Mouse (Mus musculus): Measurements from ENCODE around the gene Ctnnb1. TPM values are rescaled to one million over a fixed set of nuclear protein-coding genes. Genes with fewer than 3 reads are reported as not detected.

The Ctnnb1 gene
- polyA plus RNA-seq, 1 experiment from 2014 or later = 861 TPM

- Histone ChIP-seq H3K9ac (ENCODE audit: low read length) (no peak overlapping the region), H3K36me3 (ENCODE audit: control insufficient read depth, insufficient read depth, low read length) (no peaks in the 10 kb centered on the region; the same call in 1 of the 2 replicates), H3K4me3 (ENCODE audit: low read depth, low read length) (no peak overlapping the region), H3K27ac (ENCODE audit: low read depth, low read length) (no peak overlapping the region), H3K9me3 (ENCODE audit: control insufficient read depth, low read length) (no peaks in the 10 kb centered on the region), H3K4me1 (replicated peaks; ENCODE audit: control insufficient read depth, insufficient read depth, low read length) (peaks cover 10% of the 10 kb centered on the region; the same call in 1 of the 2 replicates), H3K27me3 (ENCODE audit: control insufficient read depth, insufficient read depth, low read length) (no peaks in the 10 kb centered on the region), H3K4me2 (ENCODE audit: low read depth, low read length, severe bottlenecking) (no peak overlapping the region)
- ATAC-seq (replicated peaks; ENCODE audit: low FRiP score) (no peak), DNase-seq (ENCODE audit: low spot score) (no peak)
- 86% methylated on average over 3 of the region's 3 CpGs for WGBS
These were observed 11.8 kb downstream of the Ctnnb1 start for GRCm38 (mm10) chr9:120940858-120941257.

- ATAC-seq (replicated peaks; ENCODE audit: low FRiP score) = no peak
- no peak overlapping the region for H3K9ac ChIP-seq (ENCODE audit: low read length)
- H3K27me3 ChIP-seq (ENCODE audit: control insufficient read depth, insufficient read depth, low read length) = no peaks in the 10 kb centered on the region
- H3K4me3 ChIP-seq (ENCODE audit: low read depth, low read length) = no peak overlapping the region
- WGBS = 94% methylated on average over 1 of the region's 1 CpGs
- no peak overlapping the region for H3K4me2 ChIP-seq (ENCODE audit: low read depth, low read length, severe bottlenecking)
- no peaks in the 10 kb centered on the region for H3K9me3 ChIP-seq (ENCODE audit: control insufficient read depth, low read length)
- DNase-seq (ENCODE audit: low spot score) = no peak
- H3K36me3 ChIP-seq (ENCODE audit: control insufficient read depth, insufficient read depth, low read length) = no peaks in the 10 kb centered on the region; the same call in 1 of the 2 replicates
- peaks cover 5% of the 10 kb centered on the region; the same call in 1 of the 2 replicates for H3K4me1 ChIP-seq (replicated peaks; ENCODE audit: control insufficient read depth, insufficient read depth, low read length)
- no peak overlapping the region for H3K27ac ChIP-seq (ENCODE audit: low read depth, low read length)
These were observed 14.7 kb downstream of the Ctnnb1 start for GRCm38 (mm10) chr9:120943757-120944156.

GRCm38 (mm10) chr9:120944211-120944610 is 15.2 kb downstream of the Ctnnb1 start:
- DNase-seq (ENCODE audit: low spot score) = no peak
- peaks cover 5% of the 10 kb centered on the region; the same call in 1 of the 2 replicates for H3K4me1 ChIP-seq (replicated peaks; ENCODE audit: control insufficient read depth, insufficient read depth, low read length)
- H3K27me3 ChIP-seq (ENCODE audit: control insufficient read depth, insufficient read depth, low read length) = no peaks in the 10 kb centered on the region
- H3K27ac ChIP-seq (ENCODE audit: low read depth, low read length) = no peak overlapping the region
- H3K9ac ChIP-seq (ENCODE audit: low read length) = no peak overlapping the region
- H3K4me3 ChIP-seq (ENCODE audit: low read depth, low read length) = no peak overlapping the region
- WGBS = 85% methylated on average over 3 of the region's 3 CpGs
- no peak for ATAC-seq (replicated peaks; ENCODE audit: low FRiP score)
- H3K4me2 ChIP-seq (ENCODE audit: low read depth, low read length, severe bottlenecking) = no peak overlapping the region
- no peaks in the 10 kb centered on the region; the same call in 1 of the 2 replicates for H3K36me3 ChIP-seq (ENCODE audit: control insufficient read depth, insufficient read depth, low read length)
- no peaks in the 10 kb centered on the region for H3K9me3 ChIP-seq (ENCODE audit: control insufficient read depth, low read length)

GRCm38 (mm10) chr9:120946131-120946530 is 17.1 kb downstream of the Ctnnb1 start:
- H3K36me3 ChIP-seq (ENCODE audit: control insufficient read depth, insufficient read depth, low read length) = peaks cover 6% of the 10 kb centered on the region
- no peak overlapping the region for H3K4me3 ChIP-seq (ENCODE audit: low read depth, low read length)
- no peaks in the 10 kb centered on the region for H3K9me3 ChIP-seq (ENCODE audit: control insufficient read depth, low read length)
- no peaks in the 10 kb centered on the region for H3K27me3 ChIP-seq (ENCODE audit: control insufficient read depth, insufficient read depth, low read length)
- H3K9ac ChIP-seq (ENCODE audit: low read length) = no peak overlapping the region
- no peak for DNase-seq (ENCODE audit: low spot score)
- peaks cover 3% of the 10 kb centered on the region; the same call in 1 of the 2 replicates for H3K4me1 ChIP-seq (replicated peaks; ENCODE audit: control insufficient read depth, insufficient read depth, low read length)
- H3K4me2 ChIP-seq (ENCODE audit: low read depth, low read length, severe bottlenecking) = no peak overlapping the region
- WGBS = 89% methylated on average over 8 of the region's 8 CpGs
- no peak overlapping the region for H3K27ac ChIP-seq (ENCODE audit: low read depth, low read length)
- no peak for ATAC-seq (replicated peaks; ENCODE audit: low FRiP score)

- Histone ChIP-seq H3K4me2 (ENCODE audit: low read depth, low read length, severe bottlenecking) (no peak overlapping the region), H3K27ac (ENCODE audit: low read depth, low read length) (no peak overlapping the region), H3K4me3 (ENCODE audit: low read depth, low read length) (no peak overlapping the region), H3K9me3 (ENCODE audit: control insufficient read depth, low read length) (no peaks in the 10 kb centered on the region), H3K36me3 (ENCODE audit: control insufficient read depth, insufficient read depth, low read length) (peaks cover 22% of the 10 kb centered on the region), H3K27me3 (ENCODE audit: control insufficient read depth, insufficient read depth, low read length) (no peaks in the 10 kb centered on the region), H3K4me1 (replicated peaks; ENCODE audit: control insufficient read depth, insufficient read depth, low read length) (peaks cover 3% of the 10 kb centered on the region; the same call in 1 of the 2 replicates), H3K9ac (ENCODE audit: low read length) (no peak overlapping the region)
- DNase-seq (ENCODE audit: low spot score) = no peak
- ATAC-seq (replicated peaks; ENCODE audit: low FRiP score) = no peak
- 89% methylated on average over 1 of the region's 1 CpGs for WGBS
These were observed 19.8 kb downstream of the Ctnnb1 start for GRCm38 (mm10) chr9:120948832-120949231.

- Histone ChIP-seq H3K36me3 (ENCODE audit: control insufficient read depth, insufficient read depth, low read length) (peaks cover 37% of the 10 kb centered on the region), H3K9ac (ENCODE audit: low read length) (no peak overlapping the region), H3K27me3 (ENCODE audit: control insufficient read depth, insufficient read depth, low read length) (no peaks in the 10 kb centered on the region), H3K4me2 (ENCODE audit: low read depth, low read length, severe bottlenecking) (no peak overlapping the region), H3K9me3 (ENCODE audit: control insufficient read depth, low read length) (no peaks in the 10 kb centered on the region), H3K4me3 (ENCODE audit: low read depth, low read length) (no peak overlapping the region), H3K4me1 (replicated peaks; ENCODE audit: control insufficient read depth, insufficient read depth, low read length) (peaks cover 3% of the 10 kb centered on the region; the same call in 1 of the 2 replicates), H3K27ac (ENCODE audit: low read depth, low read length) (no peak overlapping the region)
- WGBS = 95% methylated on average over 12 of the region's 12 CpGs
- DNase-seq (ENCODE audit: low spot score) (no peak), ATAC-seq (replicated peaks; ENCODE audit: low FRiP score) (no peak)
These were observed 21.7 kb downstream of the Ctnnb1 start for GRCm38 (mm10) chr9:120950761-120951160.

GRCm38 (mm10) chr9:120951947-120952346 is 22.9 kb downstream of the Ctnnb1 start:
- H3K36me3 ChIP-seq (ENCODE audit: control insufficient read depth, insufficient read depth, low read length) = peaks cover 47% of the 10 kb centered on the region

GRCm38 (mm10) chr9:120958051-120958450 is 29.0 kb downstream of the Ctnnb1 start:
- WGBS = 95% methylated on average over 5 of the region's 5 CpGs
- H3K9ac ChIP-seq (ENCODE audit: low read length) = no peak overlapping the region
- H3K9me3 ChIP-seq (ENCODE audit: control insufficient read depth, low read length) = no peaks in the 10 kb centered on the region
- H3K27ac ChIP-seq (ENCODE audit: low read depth, low read length) = no peak overlapping the region
- no peaks in the 10 kb centered on the region for H3K4me1 ChIP-seq (replicated peaks; ENCODE audit: control insufficient read depth, insufficient read depth, low read length)
- DNase-seq (ENCODE audit: low spot score) (no peak), ATAC-seq (replicated peaks; ENCODE audit: low FRiP score) (no peak)
- H3K27me3 ChIP-seq (ENCODE audit: control insufficient read depth, insufficient read depth, low read length) = no peaks in the 10 kb centered on the region
- H3K4me3 ChIP-seq (ENCODE audit: low read depth, low read length) = no peak overlapping the region
- no peak overlapping the region for H3K4me2 ChIP-seq (ENCODE audit: low read depth, low read length, severe bottlenecking)
- H3K36me3 ChIP-seq (ENCODE audit: control insufficient read depth, insufficient read depth, low read length) = peaks cover 62% of the 10 kb centered on the region

More at GRCm38 (mm10) chr9:120951947-120952346, 22.9 kb downstream of the Ctnnb1 start:
- H3K9ac ChIP-seq (ENCODE audit: low read length) = no peak overlapping the region
- H3K4me2 ChIP-seq (ENCODE audit: low read depth, low read length, severe bottlenecking) = no peak overlapping the region
- no peak for DNase-seq (ENCODE audit: low spot score)
- H3K9me3 ChIP-seq (ENCODE audit: control insufficient read depth, low read length) = no peaks in the 10 kb centered on the region
- H3K27ac ChIP-seq (ENCODE audit: low read depth, low read length) = no peak overlapping the region
- no peak overlapping the region for H3K4me3 ChIP-seq (ENCODE audit: low read depth, low read length)
- H3K27me3 ChIP-seq (ENCODE audit: control insufficient read depth, insufficient read depth, low read length) = no peaks in the 10 kb centered on the region
- ATAC-seq (replicated peaks; ENCODE audit: low FRiP score) = no peak
- WGBS = 85% methylated on average over 3 of the region's 3 CpGs
- H3K4me1 ChIP-seq (replicated peaks; ENCODE audit: control insufficient read depth, insufficient read depth, low read length) = no peaks in the 10 kb centered on the region; the same call in 1 of the 2 replicates

- Histone ChIP-seq H3K9me3 (ENCODE audit: control insufficient read depth, low read length) (no peaks in the 10 kb centered on the region), H3K27me3 (ENCODE audit: control insufficient read depth, insufficient read depth, low read length) (no peaks in the 10 kb centered on the region), H3K4me1 (replicated peaks; ENCODE audit: control insufficient read depth, insufficient read depth, low read length) (no peaks in the 10 kb centered on the region), H3K4me3 (ENCODE audit: low read depth, low read length) (no peak overlapping the region), H3K4me2 (ENCODE audit: low read depth, low read length, severe bottlenecking) (no peak overlapping the region), H3K36me3 (ENCODE audit: control insufficient read depth, insufficient read depth, low read length) (peaks cover 63% of the 10 kb centered on the region), H3K27ac (ENCODE audit: low read depth, low read length) (no peak overlapping the region), H3K9ac (ENCODE audit: low read length) (no peak overlapping the region)
- DNase-seq (ENCODE audit: low spot score) (no peak), ATAC-seq (replicated peaks; ENCODE audit: low FRiP score) (no peak)
- WGBS = 94% methylated on average over 6 of the region's 6 CpGs
These were observed 29.5 kb downstream of the Ctnnb1 start for GRCm38 (mm10) chr9:120958560-120958959.
